Mouse (Mus musculus): Measurements from ENCODE around the gene Trim9. TPM values are rescaled to one million over a fixed set of nuclear protein-coding genes. Genes with fewer than 3 reads are reported as not detected.

The Trim9 gene
- 0.93 TPM for polyA plus RNA-seq (2014; fragmentation: Illumina TruSeq; extraction: RNeasy Lipid Tissue Mini Kit (QIAGEN cat#74804); ENCODE audit: low read depth, low replicate concordance)

DNA sequence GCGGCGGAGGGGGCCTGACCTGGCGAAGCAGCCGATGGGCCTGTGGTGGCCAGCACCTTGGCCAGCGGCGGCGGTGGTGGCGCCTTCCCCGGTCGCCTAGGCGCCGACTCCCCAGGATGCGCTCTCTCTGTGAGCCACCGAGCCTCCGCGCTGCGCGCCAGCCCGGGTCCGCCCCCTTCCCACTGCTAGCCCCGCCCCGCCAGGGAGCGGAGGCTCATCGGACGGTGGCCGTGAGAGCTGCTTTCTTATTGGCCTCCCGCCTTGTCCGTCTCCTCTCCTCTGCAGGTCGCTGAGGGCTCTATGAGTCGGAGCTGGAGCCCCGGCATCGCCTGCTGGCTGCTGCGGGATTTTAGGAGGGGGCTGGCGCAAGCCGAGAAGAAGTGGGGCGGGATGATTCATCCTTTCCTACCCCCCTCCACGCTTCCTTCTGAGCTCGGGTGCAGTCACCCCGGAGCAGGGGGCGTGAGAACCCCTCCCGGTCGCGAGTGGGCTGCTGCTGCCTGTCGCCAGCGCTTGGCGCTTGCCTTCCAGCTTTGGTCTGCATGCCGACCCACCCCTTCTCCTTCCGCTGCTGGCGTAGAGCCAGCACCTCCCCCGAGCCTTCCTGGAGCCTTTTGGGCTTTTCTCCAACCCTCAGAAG is at the start of gene Trim9:
Gene Trim9, minus strand, starts transcription at position 413 of the 640 bp plus-strand sequence.

GRCm38 (mm10) chr12:70231294-70231693 is 116.1 kb downstream of the Trim9 start, which contains the start of gene Pygl:
TSS of gene Pygl (minus strand) at chr12:70231488.

Other genes starting within 250 kb of the Trim9 start
- gene Nin, start 233.9 kb downstream of the Trim9 start, polyA plus RNA-seq (2014; fragmentation: Illumina TruSeq; extraction: RNeasy Lipid Tissue Mini Kit (QIAGEN cat#74804); ENCODE audit: low read depth, low replicate concordance) = 20.6 TPM
- gene Abhd12b, start 193.5 kb downstream of the Trim9 start, polyA plus RNA-seq (2014; fragmentation: Illumina TruSeq; extraction: RNeasy Lipid Tissue Mini Kit (QIAGEN cat#74804); ENCODE audit: low read depth, low replicate concordance) = not detected
- 45.1 TPM for gene Pygl, start 116.1 kb downstream of the Trim9 start, polyA plus RNA-seq (2014; fragmentation: Illumina TruSeq; extraction: RNeasy Lipid Tissue Mini Kit (QIAGEN cat#74804); ENCODE audit: low read depth, low replicate concordance)
- gene Tmx1, start 105.5 kb upstream of the Trim9 start, polyA plus RNA-seq (2014; fragmentation: Illumina TruSeq; extraction: RNeasy Lipid Tissue Mini Kit (QIAGEN cat#74804); ENCODE audit: low read depth, low replicate concordance) = 237 TPM

All from adrenal gland, adult 10 weeks (tissue).